Mouse (Mus musculus) kidney, postnatal 25 days (tissue): ENCODE measurements around the gene Rpl18a.

ENCODE experiments used
- DNase-seq, 2 experiments: peaks; one replicate each; pipeline ENCODE4 v3.0.0; 2021; ENCODE audit warnings: mixed read lengths in 2 of 2

Rpl18a gene

GRCm38 (mm10) chr8:70897021-70897680 lies at the start of gene Rpl18a:
TSS of gene Rpl18a (minus strand) at chr8:70897412.
- peak; percentile 97 to 99 for DNase-seq

- DNase-seq = no peak
Measured at GRCm38 (mm10) chr8:70943187-70943586, 46.0 kb upstream of the Rpl18a start.

GRCm38 (mm10) chr8:70941478-70941877 lies 44.3 kb upstream of the Rpl18a start:
- peak in 1 of 2 experiments; percentile 18 for DNase-seq

GRCm38 (mm10) chr8:70937200-70937599 lies 40.0 kb upstream of the Rpl18a start:
- DNase-seq = peak in 1 of 2 experiments; percentile 12

- peak in 1 of 2 experiments; percentile 24 for DNase-seq
Measured at GRCm38 (mm10) chr8:70934786-70935185, 37.6 kb upstream of the Rpl18a start.

- peak in 1 of 2 experiments; percentile 23 for DNase-seq
Measured at GRCm38 (mm10) chr8:70933036-70933435, 35.8 kb upstream of the Rpl18a start.

- DNase-seq = no peak
Measured at GRCm38 (mm10) chr8:70931731-70932130, 34.5 kb upstream of the Rpl18a start.

- no peak for DNase-seq
Measured at GRCm38 (mm10) chr8:70928778-70929322, 31.6 kb upstream of the Rpl18a start.

GRCm38 (mm10) chr8:70928096-70928495 lies 30.9 kb upstream of the Rpl18a start:
- DNase-seq = no peak

GRCm38 (mm10) chr8:70926396-70926795 lies 29.2 kb upstream of the Rpl18a start:
- DNase-seq = no peak

- no peak for DNase-seq
Measured at GRCm38 (mm10) chr8:70925754-70926153, 28.5 kb upstream of the Rpl18a start.

GRCm38 (mm10) chr8:70924151-70924550 lies 26.9 kb upstream of the Rpl18a start:
- DNase-seq = no peak

- peak in 1 of 2 experiments; percentile 25 for DNase-seq
Measured at GRCm38 (mm10) chr8:70920049-70920922, 23.1 kb upstream of the Rpl18a start.

- DNase-seq = no peak
Measured at GRCm38 (mm10) chr8:70914704-70915103, 17.5 kb upstream of the Rpl18a start.

- peak in 1 of 2 experiments; percentile 34 for DNase-seq
Measured at GRCm38 (mm10) chr8:70913523-70913922, 16.3 kb upstream of the Rpl18a start.

- peak in 1 of 2 experiments; percentile 31 for DNase-seq
Measured at GRCm38 (mm10) chr8:70912955-70913354, 15.7 kb upstream of the Rpl18a start.

- DNase-seq = peak; percentile 23 to 32
Measured at GRCm38 (mm10) chr8:70911596-70911995, 14.4 kb upstream of the Rpl18a start.

- no peak for DNase-seq
Measured at GRCm38 (mm10) chr8:70907518-70907917, 10.3 kb upstream of the Rpl18a start.

GRCm38 (mm10) chr8:70905831-70906736 lies 8.9 kb upstream of the Rpl18a start, which contains the start of gene Map1s:
TSS of gene Map1s (plus strand) at chr8:70905932.
- peak; percentile 78 to 83 for DNase-seq

GRCm38 (mm10) chr8:70905463-70905830 lies 8.2 kb upstream of the Rpl18a start:
- no peak for DNase-seq

- DNase-seq = peak; percentile 55 to 70
Measured at GRCm38 (mm10) chr8:70904532-70904931, 7.3 kb upstream of the Rpl18a start.

- DNase-seq = no peak
Measured at GRCm38 (mm10) chr8:70903582-70903981, 6.4 kb upstream of the Rpl18a start.
